Mouse (Mus musculus): Measurements from ENCODE around the gene Fbxo28. TPM values are rescaled to one million over a fixed set of nuclear protein-coding genes. Genes with fewer than 3 reads are reported as not detected.

Fbxo28 gene
- polyA plus RNA-seq (2012; fragmentation: generic; extraction: Trizol): 16.9 TPM

DNA sequence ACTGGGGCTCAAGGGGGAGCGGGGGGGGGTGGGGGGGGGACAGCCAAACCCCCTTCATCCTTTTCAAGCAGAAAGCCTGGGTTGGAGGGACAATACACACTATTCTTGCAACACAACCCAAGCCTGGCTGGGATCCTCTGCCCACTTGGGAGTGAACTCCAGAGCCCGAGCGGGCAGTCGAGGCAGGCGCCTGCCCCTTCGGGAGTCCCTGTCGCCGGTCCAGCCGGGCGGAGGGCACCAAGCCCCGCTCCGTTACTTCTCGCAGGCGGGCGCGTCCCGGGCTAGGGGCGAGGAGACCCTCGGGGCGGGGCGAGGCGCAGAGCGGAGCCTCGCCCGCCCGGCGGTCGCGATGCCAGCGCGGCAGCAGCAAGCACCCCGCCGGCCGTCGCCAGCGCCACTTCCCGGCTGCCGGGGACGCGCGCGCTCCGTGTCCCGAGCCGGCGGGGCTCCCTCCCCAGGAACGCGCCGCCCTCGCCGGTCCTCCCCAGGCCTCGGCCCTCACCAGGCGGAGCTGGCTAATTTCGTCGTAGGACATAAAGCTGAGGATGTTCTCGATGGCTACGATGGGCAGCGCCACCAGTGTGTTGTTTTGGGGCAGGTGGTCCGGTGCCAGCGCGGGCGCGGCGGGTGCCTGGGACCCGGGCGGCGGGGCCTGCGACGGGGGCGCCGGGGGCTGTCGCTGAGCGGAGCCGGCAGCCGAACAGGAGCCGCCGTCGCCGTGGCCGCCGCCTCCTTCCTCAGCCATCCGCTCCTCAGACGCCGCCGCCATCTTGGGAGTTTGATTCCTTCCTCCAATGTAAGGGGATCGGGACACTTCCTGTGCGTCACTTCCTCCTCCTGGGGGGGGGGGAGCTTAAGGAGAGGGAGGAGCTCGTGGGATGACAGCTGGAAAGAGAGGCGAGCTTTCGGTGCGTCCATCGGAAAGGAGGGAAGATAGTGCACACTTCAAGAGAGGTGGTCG lies at the start of gene Fbxo28:
Gene Fbxo28, minus strand, starts transcription at position 809 of the 961 bp plus-strand sequence.
- Histone ChIP-seq H3K27me3 (ENCODE audit: control insufficient read depth, insufficient read depth, insufficient read length) (no peaks in the 10 kb centered on the region), H3K79me2 (ENCODE audit: control insufficient read depth, insufficient read depth) (peaks cover 52% of the 10 kb centered on the region), H3K4me2 (ENCODE audit: low read depth) (peak within 1 kb of the TSS; percentile 86), H3K4me3 (peak within 1 kb of the TSS; percentile 42), H3ac (ENCODE audit: control insufficient read depth, insufficient read length) (peak within 1 kb of the TSS; percentile 96), H3K36me3 (ENCODE audit: control insufficient read depth, insufficient read depth) (no peaks in the 10 kb centered on the region)
- TF ChIP-seq TCF3 (IDR thresholded peaks at IDR 0.05; ENCODE audit: insufficient read length, low read depth) (no peak), MAX (IDR thresholded peaks at IDR 0.05; ENCODE audit: low read depth) (no peak), E2F4 (IDR thresholded peaks at IDR 0.05; ENCODE audit: insufficient read depth) (no peak), REST (IDR thresholded peaks at IDR 0.05; ENCODE audit: insufficient read depth, insufficient read length) (no peak), CEBPB (IDR thresholded peaks at IDR 0.05; ENCODE audit: insufficient read depth, poor library complexity, severe bottlenecking) (no peak), POLR2AphosphoS2 (IDR thresholded peaks at IDR 0.05; ENCODE audit: insufficient read length, low read depth) (peak; percentile 90), SRF (IDR thresholded peaks at IDR 0.05; ENCODE audit: control insufficient read depth, insufficient read length, low read depth) (no peak), POLR2A (IDR thresholded peaks at IDR 0.05; ENCODE audit: insufficient read length, low read depth) (peak; percentile 89), USF1 (IDR thresholded peaks at IDR 0.05; ENCODE audit: low read depth) (no peak), MYOG (IDR thresholded peaks at IDR 0.05; ENCODE audit: control insufficient read depth in 1 of 3, insufficient read depth in 1 of 3, insufficient read length in 2 of 3, low read depth in 2 of 3) (peak in 2 of 3 experiments; percentile 59 to 76), TCF12 (IDR thresholded peaks at IDR 0.05; ENCODE audit: insufficient read depth, poor library complexity, severe bottlenecking) (no peak), MYOD1 (IDR thresholded peaks at IDR 0.05; ENCODE audit: control insufficient read depth in 1 of 3, insufficient read length in 2 of 3, low read depth in 2 of 3) (peak in 2 of 3 experiments; percentile 57 to 67)

DNA sequence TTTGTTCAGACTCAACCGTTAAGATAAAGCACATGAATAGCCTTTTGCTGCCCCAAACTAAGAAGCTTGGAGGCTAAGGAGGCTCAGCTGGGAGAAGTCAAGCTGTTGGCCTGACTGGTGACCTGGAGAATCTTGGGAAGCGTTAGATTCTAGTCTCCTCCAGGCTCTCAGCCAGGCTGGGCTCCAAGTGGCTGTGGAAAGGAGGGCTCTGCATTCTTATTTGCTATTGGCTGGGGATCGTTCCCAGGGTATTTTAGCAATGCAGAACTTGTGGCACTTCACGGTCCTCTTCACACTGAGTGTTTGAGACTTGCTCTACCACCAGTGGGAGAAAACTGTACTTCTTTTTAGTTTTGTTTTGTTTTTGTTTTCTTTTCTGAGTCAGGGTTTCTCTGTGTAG lies 47.3 kb upstream of the Fbxo28 start:
- H3K27me3 ChIP-seq (ENCODE audit: control insufficient read depth, insufficient read depth, insufficient read length): no peaks in the 10 kb centered on the region
- no peaks in the 10 kb centered on the region for H3K79me2 ChIP-seq (ENCODE audit: control insufficient read depth, insufficient read depth)
- H3K4me2 ChIP-seq (ENCODE audit: low read depth): no peak overlapping the region
- H3K36me3 ChIP-seq (ENCODE audit: control insufficient read depth, insufficient read depth): no peaks in the 10 kb centered on the region
- no peak overlapping the region for H3ac ChIP-seq (ENCODE audit: control insufficient read depth, insufficient read length)
- H3K4me3 ChIP-seq: no peak overlapping the region
- TF ChIP-seq MYOD1 (IDR thresholded peaks at IDR 0.05; ENCODE audit: control insufficient read depth in 1 of 3, insufficient read length in 2 of 3, low read depth in 2 of 3): no peak
- TF ChIP-seq SRF (IDR thresholded peaks at IDR 0.05; ENCODE audit: control insufficient read depth, insufficient read length, low read depth): no peak
- no peak for TF ChIP-seq POLR2AphosphoS2 (IDR thresholded peaks at IDR 0.05; ENCODE audit: insufficient read length, low read depth)

DNA sequence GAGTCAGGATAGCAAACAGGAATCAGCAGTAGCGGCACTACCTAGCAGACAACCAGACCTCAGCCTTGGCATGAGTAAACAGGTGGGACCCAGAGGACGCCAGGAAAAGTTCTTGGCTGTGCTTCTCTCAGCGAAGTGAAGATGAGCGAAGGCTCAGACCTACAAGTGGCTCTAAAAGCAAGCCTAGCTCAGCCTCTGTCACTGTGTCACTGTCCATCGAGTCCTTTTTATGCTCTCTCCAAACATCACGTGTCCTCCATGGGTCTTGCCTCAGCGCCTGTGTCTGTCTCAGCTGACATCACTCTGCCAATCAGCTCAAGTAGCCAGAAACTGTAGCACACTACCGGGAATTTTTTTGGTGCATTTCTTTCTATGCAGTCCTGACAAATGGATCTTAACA lies 45.0 kb upstream of the Fbxo28 start:
- H3K27me3 ChIP-seq (ENCODE audit: control insufficient read depth, insufficient read depth, insufficient read length): no peaks in the 10 kb centered on the region
- H3ac ChIP-seq (ENCODE audit: control insufficient read depth, insufficient read length): no peak overlapping the region
- TF ChIP-seq MYOD1 (IDR thresholded peaks at IDR 0.05; ENCODE audit: control insufficient read depth in 1 of 3, insufficient read length in 2 of 3, low read depth in 2 of 3) (no peak), SRF (IDR thresholded peaks at IDR 0.05; ENCODE audit: control insufficient read depth, insufficient read length, low read depth) (no peak), TCF3 (IDR thresholded peaks at IDR 0.05; ENCODE audit: insufficient read length, low read depth) (no peak), REST (IDR thresholded peaks at IDR 0.05; ENCODE audit: insufficient read depth, insufficient read length) (no peak), MAX (IDR thresholded peaks at IDR 0.05; ENCODE audit: low read depth) (no peak), CEBPB (IDR thresholded peaks at IDR 0.05; ENCODE audit: insufficient read depth, poor library complexity, severe bottlenecking) (no peak), USF1 (IDR thresholded peaks at IDR 0.05; ENCODE audit: low read depth) (no peak), E2F4 (IDR thresholded peaks at IDR 0.05; ENCODE audit: insufficient read depth) (no peak), TCF12 (IDR thresholded peaks at IDR 0.05; ENCODE audit: insufficient read depth, poor library complexity, severe bottlenecking) (no peak), POLR2AphosphoS2 (IDR thresholded peaks at IDR 0.05; ENCODE audit: insufficient read length, low read depth) (no peak), MYOG (IDR thresholded peaks at IDR 0.05; ENCODE audit: control insufficient read depth in 1 of 3, insufficient read depth in 1 of 3, insufficient read length in 2 of 3, low read depth in 2 of 3) (no peak), POLR2A (IDR thresholded peaks at IDR 0.05; ENCODE audit: insufficient read length, low read depth) (no peak)
- H3K79me2 ChIP-seq (ENCODE audit: control insufficient read depth, insufficient read depth): no peaks in the 10 kb centered on the region
- H3K4me2 ChIP-seq (ENCODE audit: low read depth): no peak overlapping the region
- no peaks in the 10 kb centered on the region for H3K36me3 ChIP-seq (ENCODE audit: control insufficient read depth, insufficient read depth)
- no peak overlapping the region for H3K4me3 ChIP-seq

DNA sequence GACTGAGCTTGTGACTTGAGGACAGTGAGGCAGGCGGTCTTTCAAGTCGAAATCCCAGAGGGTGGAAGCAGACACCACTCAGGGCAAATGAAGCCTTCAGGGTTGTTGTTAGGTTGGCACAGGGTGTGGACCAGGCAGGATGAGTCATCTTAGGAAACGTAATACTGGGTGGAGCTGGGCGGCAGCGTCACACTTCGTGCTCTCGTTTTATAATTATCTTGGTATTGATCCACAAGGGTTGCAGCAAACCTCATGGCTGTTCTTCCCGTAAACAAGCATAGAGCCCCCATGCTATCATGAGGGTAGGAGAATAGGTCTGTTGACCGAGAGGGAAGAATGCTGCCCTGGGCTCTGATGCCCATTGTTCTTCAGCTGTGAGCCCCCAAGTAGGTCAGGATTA lies 41.7 kb upstream of the Fbxo28 start:
- TF ChIP-seq CEBPB (IDR thresholded peaks at IDR 0.05; ENCODE audit: insufficient read depth, poor library complexity, severe bottlenecking): 0 out of 2 replicates have a peak, but pooled peaks have one; percentile 16
- TF ChIP-seq TCF3 (IDR thresholded peaks at IDR 0.05; ENCODE audit: insufficient read length, low read depth): no peak

DNA sequence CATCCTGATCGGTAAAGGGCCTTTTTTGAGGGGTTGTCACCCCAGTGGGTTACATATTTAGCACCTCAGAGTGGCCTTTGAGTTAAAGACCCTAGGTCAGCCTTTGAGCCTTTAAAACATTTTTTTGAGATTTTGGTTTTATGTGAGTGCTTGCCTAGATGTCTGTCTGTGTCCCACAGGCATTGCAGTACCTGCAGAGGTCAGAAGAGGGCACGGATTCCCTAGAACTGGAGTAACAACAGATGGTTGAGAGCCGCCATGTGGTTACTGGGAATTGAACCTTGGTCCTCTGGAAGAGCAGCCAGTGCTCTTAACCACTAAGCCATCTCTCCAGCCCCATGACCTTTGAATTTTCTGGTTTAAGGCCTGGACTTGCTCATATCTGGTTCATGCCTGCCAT lies 39.9 kb upstream of the Fbxo28 start:
- Histone ChIP-seq H3ac (ENCODE audit: control insufficient read depth, insufficient read length) (no peak overlapping the region), H3K36me3 (ENCODE audit: control insufficient read depth, insufficient read depth) (no peaks in the 10 kb centered on the region), H3K27me3 (ENCODE audit: control insufficient read depth, insufficient read depth, insufficient read length) (no peaks in the 10 kb centered on the region), H3K4me2 (ENCODE audit: low read depth) (no peak overlapping the region), H3K4me3 (no peak overlapping the region), H3K79me2 (ENCODE audit: control insufficient read depth, insufficient read depth) (no peaks in the 10 kb centered on the region)
- no peak for TF ChIP-seq POLR2AphosphoS2 (IDR thresholded peaks at IDR 0.05; ENCODE audit: insufficient read length, low read depth)
- no peak for TF ChIP-seq USF1 (IDR thresholded peaks at IDR 0.05; ENCODE audit: low read depth)
- TF ChIP-seq E2F4 (IDR thresholded peaks at IDR 0.05; ENCODE audit: insufficient read depth): no peak
- no peak for TF ChIP-seq MAX (IDR thresholded peaks at IDR 0.05; ENCODE audit: low read depth)
- no peak for TF ChIP-seq TCF12 (IDR thresholded peaks at IDR 0.05; ENCODE audit: insufficient read depth, poor library complexity, severe bottlenecking)
- no peak for TF ChIP-seq SRF (IDR thresholded peaks at IDR 0.05; ENCODE audit: control insufficient read depth, insufficient read length, low read depth)
- TF ChIP-seq MYOG (IDR thresholded peaks at IDR 0.05; ENCODE audit: control insufficient read depth in 1 of 3, insufficient read depth in 1 of 3, insufficient read length in 2 of 3, low read depth in 2 of 3): no peak
- no peak for TF ChIP-seq POLR2A (IDR thresholded peaks at IDR 0.05; ENCODE audit: insufficient read length, low read depth)
- no peak for TF ChIP-seq REST (IDR thresholded peaks at IDR 0.05; ENCODE audit: insufficient read depth, insufficient read length)
- TF ChIP-seq CEBPB (IDR thresholded peaks at IDR 0.05; ENCODE audit: insufficient read depth, poor library complexity, severe bottlenecking): no peak

More for the DNA sequence above, 41.7 kb upstream of the Fbxo28 start:
- Histone ChIP-seq H3K4me3 (no peak overlapping the region), H3K36me3 (ENCODE audit: control insufficient read depth, insufficient read depth) (no peaks in the 10 kb centered on the region), H3K4me2 (ENCODE audit: low read depth) (peak overlapping the region; percentile 47), H3K27me3 (ENCODE audit: control insufficient read depth, insufficient read depth, insufficient read length) (no peaks in the 10 kb centered on the region), H3K79me2 (ENCODE audit: control insufficient read depth, insufficient read depth) (no peaks in the 10 kb centered on the region), H3ac (ENCODE audit: control insufficient read depth, insufficient read length) (no peak overlapping the region)

All from myocyte (in vitro differentiated cells).